Mouse (Mus musculus) c-Kit-positive CD71-negative TER-119-negative erythroid progenitor cells, embryonic 14.5 days (primary cell): ENCODE results near the gene Gcnt7.

Source experiments
- DNase-seq: peaks from one replicate; pipeline ENCODE4 v3.0.0-alpha.2; 2013; ENCODE audit warnings: low read depth

Gcnt7 gene

DNA sequence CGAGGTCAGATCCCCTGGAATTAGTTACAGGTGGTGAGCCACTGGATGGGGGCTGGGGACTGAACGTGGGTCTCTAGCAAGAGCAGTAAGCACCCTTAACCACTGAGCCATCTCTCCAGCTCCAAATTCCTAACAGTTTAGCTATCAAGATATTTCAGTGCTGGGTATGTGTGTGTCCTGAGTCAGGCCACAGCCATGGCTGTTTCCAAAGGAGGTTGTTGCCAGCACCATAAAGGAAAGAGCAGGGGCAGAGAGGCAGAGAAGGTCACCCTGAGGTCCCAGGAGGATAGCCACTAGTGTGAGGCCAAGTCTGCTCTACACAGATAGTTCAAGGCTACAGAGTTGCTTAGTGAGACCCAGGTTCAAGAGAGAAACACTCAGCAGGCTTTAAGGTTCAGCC is 2.3 kb upstream of the Gcnt7 start:
- no peak for DNase-seq

DNA sequence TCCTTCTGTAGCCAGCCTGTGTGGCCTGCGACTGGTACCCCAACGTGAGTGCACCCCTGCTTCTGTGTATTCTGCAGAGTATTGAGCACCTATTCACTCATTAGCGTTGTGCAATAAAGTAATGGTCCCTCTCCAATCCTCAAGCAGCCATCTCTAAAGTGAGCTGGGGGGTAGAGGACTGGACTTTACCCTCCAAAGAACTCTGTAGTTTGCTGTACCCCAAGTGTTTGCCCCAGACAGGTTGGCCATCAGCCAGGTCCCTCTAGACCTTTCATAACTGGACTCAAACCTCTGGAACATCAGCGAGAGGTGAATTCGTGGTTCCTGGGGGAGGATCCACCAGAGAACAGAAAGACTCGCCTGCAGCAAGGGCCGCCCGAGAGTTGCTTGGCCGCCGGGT is 5.9 kb downstream of the Gcnt7 start:
- no peak for DNase-seq

DNA sequence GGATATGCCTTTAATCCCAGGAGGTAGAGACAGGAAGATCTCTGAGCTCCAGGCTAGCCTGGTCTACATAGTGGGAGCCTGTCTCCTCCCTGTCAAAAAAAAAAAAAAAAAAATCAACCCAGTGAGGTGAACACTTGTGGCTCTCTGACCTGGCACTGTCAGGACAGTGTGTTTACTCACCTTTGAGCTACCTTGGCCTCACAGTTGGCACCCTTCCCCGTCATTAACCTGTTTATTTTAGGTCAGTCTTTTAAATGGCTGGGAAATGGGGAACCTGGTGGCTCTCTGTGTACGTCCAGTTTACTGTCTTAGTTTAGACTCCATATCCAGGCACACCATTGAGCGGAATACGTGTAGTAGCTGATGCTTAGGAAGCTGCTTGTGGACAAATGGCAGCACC is 6.4 kb downstream of the Gcnt7 start:
- DNase-seq = no peak

DNA sequence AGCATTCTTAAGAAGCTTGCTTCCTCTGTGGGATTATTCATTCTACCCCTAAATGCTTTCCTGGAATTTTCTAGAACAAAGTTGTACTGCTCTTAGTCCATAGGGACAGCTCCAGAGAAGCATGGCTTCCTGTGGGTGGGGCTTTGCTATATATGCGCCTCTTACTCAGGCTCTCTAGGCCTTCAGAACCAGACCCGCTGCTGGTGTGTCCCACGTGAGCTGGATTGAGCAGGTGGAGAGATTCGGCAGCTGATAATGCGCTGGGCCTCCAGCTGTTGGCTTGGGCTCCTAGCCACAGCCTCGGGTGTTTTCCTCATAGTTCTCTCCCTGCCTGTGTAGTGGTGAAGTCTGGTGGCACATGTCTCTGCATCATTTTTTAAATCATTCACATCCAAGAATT is 7.8 kb downstream of the Gcnt7 start:
- DNase-seq = no peak

DNA sequence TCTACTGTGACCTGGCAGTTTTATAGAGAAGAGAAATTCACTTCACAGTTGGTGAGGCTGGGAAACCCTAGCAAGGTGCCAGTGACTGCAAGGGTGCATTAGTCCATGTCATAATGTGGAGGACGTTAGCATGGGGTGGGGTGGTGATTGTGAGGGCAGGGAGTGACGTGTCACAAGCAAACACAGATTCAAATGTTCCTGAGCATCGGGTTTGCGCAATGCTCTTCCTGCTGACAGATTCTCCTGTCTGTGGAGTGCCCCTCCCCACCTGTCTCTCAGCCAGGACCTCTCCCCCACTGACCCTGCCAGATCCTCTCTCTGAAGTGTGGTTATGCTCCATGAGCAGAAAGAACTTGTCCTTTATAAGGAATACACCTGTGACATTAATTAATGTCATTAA is 10.1 kb downstream of the Gcnt7 start:
- DNase-seq = no peak

DNA sequence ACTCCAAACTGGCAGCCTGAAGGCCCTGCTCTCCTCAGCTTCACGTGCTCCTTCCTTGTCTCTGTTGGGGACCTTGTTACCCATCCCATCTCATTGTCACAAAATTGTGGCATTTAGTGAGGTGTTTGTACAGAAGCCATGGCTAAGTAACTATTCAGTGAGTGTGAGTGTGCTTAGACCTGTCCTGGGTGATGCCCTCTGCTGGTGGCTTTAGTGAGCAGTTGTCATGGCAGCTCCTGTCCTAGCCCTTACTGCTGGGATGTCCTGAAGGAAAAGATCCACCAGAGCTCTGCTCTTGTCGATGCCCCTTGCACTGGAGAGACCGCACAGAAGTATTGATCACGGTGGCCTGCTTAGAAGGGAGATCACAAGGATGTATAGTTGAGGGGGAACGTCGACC is 11.1 kb downstream of the Gcnt7 start:
- no peak for DNase-seq

DNA sequence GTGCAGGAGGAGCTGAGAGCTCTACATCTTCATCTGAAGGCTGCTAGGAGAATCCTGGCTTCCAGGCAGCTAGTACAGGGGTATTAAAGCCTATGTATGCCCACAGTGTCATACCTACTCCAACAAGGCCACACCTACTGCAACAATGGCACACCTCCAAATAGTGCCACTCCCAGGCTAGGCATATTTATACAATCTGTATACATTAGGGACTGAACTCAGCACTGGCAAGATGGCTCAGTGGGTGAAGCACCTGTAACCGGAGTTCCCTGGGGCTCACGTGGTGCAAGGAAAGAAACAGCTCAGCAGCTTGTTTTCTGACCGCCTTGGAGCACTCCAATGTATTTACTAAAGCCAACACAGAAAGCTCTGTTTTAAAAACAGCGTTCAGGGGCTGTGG is 12.8 kb downstream of the Gcnt7 start:
- no peak for DNase-seq

DNA sequence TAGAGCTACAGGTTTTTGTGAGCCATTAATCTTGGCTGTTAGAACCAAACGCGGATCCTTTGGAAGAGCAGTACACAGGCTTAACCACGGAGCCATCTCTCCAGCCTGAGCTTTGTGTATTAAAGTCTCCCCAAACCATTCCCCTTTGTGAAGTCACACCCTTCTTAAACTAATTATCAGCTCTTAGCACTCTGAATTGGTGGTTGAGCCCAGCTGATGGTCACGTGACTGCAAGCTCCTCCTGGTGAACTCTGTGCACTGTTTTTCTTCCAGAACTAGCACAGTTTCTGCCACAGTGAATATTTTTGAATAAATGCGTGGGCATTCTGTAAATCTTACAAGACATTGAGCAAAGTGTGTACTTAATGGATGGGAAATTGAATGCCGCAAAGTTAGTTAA is 17.2 kb downstream of the Gcnt7 start:
- no peak for DNase-seq

DNA sequence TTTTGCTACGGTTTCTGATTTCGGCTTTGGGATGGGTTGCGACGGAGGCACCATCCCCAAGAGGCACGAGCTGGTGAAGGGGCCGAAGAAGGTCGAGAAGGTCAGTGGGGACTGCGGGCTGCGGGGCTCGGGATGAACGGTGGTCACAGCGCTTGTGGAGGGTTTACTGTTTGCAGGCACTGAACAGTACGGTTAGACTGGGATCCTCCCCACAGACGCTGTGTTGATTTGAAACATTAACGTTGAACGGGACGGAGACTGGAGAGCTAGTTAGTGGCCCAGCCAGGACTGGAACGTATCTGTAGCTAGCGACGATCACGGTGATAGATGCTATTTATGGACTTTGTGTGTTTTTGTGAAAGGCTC is 17.8 kb downstream of the Gcnt7 start:
- no peak for DNase-seq

DNA sequence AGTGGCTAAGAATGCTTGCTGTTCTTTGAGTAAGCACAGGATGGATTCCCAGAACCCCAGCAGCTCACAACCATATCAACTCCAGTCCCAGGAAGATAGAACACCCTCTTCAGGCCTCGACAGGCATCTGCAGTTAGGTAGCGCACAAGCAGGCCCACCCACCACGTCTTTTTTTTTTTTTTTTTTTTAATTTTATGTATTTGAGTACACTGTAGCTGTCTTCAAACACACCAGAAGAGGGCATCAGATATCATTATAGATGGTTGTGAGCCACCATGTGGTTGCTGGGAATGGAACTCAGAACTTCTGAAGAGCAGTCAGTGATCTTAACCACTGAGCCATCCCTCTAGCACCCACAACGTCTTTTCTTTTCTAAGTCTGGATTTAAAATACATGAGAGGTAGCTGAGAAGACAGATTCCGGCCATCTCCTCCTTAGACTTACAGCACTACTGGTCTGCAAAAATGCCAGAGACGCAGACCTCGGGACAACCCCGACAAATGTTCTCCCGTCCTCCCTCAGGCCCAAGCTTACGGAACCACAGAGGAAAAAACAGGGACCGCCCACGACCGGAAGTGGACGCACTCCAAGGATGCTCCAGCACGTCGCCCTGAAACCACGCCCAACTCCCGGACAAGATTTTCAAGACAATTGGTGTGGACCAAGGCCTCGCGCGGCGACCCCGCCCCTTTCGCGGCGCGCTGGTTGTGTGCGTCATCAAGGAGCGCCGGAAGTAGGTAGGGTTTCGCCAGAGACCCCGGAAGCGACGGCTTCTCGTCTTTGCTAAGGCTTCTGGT is 18.4 kb downstream of the Gcnt7 start, which contains the start of gene Rtf2:
Gene Rtf2 (plus strand): TSS at position 714 of the 797 bp plus-strand sequence.
- peak; percentile 97 for DNase-seq

DNA sequence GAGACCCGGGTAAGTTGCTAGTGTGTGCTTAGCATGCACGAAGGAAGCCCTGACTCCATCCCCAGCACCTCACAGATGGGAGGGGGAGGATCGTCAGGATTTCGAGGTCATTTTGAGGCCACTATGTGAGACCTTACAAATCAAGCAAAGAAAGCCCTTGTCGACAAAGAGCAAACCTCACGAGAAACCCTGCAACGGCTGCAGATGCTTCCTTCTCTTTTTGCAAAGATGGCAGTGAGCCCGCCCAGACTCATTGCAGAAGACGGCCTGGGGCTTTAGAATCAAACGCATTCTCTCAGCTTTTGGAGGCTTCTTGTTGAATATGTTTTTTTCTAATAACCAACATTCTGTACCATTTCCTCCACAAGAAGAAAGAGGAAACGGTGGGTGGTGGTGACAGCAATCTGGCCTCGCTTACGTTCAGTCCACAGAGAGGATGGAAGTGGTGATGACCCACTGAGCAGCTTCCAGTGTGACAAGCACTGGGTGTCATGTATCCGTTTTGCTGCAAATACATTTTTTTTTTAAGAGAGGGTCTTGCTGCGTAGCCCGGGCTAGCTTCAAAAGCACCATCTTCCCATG is 20.9 kb downstream of the Gcnt7 start:
- DNase-seq = no peak

DNA sequence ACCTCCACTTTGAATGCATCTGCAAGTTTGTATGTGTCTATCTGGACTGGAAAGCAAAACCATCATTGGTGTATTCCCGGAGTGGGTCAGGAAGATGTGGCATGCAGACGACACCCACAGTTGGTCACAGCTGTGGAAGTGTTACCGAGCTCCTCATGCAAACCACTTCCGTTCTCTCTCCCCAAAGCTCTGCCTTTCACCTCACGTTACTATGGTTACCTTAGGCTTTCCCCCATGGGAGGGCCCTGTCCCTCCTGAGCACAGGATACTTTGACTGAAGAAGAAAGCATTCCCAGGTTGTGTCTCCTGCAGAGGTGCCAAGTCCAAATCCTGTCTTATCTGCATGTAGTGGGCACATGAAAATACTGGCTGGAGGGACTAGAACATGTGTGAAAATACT is 24.6 kb downstream of the Gcnt7 start:
- DNase-seq = no peak

DNA sequence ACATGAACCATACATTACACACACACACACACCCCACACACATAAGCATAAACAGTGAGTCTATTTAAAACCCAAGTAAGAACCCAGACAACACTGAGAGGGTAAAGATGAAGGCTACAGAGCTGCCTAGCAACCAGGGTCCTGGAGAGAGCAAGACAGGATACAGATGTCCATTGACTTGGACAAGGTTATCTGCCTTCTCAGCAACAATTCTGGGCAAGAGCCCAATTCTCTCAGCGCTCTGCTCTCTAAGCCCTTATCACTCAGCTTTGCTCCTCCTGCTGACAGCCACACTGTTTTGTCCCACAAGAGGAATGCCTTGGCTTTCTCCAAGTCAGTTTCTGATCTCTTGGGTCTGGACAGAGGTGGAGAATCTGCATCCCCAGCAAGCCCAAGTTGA is 27.8 kb downstream of the Gcnt7 start:
- no peak for DNase-seq

DNA sequence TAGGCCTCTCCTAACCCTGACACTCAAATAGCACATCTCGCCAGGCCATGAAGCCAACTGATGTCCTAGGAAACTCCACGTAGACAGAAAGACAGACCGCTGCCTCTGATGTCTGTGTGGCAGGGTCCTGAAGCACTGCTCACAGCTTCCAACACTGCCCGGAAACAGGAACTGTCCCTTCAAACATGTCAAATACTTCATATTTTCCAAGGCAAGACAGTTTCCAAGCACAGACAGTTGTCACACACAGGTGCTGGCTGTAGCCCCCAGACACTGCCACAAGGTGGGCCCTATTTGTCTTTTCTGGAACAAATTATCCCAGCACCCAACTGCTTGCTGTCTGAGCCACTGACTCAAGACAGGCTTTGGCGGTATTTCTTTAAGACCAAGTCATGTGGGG is 40.2 kb downstream of the Gcnt7 start:
- DNase-seq = no peak

DNA sequence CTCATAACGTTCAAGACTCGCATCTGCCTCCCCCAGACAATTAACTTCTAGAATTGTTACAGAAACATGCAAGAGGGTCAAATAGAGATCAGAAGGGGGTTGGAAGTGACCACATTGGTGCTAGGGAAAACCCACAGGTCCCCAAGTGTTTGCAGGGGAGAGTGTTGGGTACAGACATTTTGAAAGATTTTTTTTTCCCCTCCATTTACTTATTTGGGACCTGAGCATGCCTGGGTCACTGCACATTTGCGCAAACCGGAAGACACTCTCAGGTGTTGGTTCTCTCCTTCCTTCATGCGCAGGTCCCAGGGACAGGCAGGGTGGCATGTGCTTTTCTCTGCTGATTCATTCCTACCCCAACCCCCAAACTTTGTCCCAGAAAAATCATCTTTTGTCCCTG is 41.5 kb downstream of the Gcnt7 start:
- no peak for DNase-seq

DNA sequence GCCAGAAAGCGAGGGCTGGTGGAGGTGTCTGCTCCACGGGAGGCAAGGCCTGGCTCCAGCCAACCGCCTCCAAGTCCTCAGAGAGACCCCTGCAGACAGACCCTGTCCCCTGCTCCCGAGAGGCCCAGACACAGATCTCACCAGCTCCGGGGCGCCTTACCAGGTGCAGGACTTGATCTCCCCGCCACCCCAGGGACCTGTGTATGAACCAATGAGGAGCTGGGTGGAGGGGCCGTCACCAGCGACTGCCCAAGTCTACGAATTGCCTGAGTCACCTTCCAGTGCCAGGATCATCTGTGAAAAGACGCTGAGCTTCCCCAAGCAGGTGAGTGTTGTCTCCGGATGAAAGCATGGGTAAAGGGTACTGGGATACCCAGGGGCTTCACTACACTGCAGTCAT is 42.2 kb downstream of the Gcnt7 start:
- DNase-seq = no peak

DNA sequence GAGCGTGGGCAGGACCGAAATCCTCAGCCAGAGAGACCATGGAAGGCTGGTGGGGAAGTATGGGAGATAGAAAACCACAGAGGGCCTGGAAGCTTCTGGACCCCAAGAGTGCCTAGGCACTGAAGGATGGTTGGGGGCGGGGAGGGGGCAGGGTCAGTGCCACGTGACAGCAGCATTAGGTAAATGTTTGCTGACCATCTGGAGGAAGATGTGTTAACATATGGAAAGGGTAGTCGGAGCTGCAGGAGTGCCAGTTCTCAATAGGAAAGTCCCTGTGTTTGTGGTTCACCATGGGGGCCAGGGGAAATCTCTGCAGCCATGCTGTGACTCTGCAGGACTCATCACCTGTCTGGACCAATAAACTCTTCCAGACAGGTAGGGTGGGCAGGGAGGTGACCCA is 44.5 kb downstream of the Gcnt7 start:
- DNase-seq = no peak

DNA sequence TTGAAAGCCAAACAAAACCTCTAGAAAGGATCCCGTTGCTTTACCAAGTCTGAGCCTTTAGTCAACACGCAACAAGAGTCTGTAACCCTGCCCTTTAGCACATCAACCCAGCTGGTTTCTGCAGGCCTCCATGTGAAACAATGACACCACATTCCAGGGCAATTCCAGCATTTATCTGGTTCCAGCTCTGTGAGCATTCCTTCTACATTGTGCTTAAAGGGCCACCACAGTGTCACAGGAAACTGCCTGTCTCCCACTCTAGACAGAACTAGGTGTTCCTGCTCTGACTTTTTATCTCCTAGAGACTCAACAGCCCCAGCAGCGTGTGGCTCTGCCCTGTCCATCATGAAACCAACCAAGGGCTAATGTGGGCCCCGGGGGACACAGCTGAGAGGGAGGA is 45.1 kb downstream of the Gcnt7 start:
- DNase-seq = no peak

DNA sequence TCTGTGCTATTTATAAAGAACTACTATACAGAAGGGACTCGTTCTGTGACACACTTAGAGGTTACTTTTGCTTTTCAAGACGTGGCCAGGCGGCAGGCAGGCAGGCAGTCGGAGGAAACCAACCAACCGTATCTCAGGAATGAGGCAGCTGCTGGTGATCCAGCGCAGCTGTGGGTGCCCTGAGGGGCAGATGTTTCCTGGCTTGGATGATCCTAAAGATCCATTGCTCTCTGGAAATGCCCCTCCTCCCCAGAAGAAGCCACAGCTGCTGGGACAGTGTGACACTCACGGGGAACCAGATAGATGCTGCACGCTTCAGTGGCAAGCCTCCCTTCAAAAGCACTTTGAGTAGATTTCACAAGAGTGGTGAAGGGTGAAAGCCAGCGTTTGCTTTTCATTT is 45.9 kb downstream of the Gcnt7 start:
- DNase-seq = no peak

DNA sequence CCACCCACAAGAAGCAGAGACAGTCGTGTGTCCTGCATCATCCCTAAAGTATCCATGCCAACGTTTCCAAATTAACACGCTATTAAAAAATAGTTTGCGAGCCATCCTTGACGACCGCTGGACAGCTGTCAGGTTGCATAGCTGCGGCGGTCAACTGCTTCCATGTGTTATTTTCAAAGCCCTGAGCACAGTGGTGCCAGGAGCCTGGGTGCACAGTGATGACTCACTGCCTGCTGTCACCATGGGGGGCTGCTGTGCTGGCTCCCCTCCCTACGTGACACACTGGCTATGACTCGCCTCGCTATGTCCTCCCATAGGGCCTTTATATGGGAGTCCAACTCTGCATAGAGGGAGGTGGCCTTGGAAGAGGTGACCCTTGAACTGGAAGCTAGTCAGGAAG is 47.3 kb downstream of the Gcnt7 start:
- DNase-seq = no peak

DNA sequence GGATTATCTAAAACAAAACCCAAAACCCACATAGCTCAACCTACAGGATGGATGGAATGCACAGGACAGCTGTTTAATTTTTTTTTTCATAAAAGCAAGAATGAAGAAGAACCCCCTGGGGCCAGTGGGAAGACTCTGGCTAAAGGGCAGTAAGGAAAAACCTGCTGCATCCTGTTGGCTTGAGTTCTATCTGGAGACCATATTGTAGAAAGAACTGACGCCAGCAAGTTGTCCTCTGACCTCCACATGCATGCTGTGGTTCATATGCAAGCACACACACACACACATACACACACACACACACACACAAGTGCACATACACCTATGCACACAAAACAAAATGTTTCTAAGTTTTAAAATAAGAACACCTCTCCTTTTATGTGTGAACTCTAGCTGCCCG is 47.7 kb downstream of the Gcnt7 start:
- DNase-seq = no peak

DNA sequence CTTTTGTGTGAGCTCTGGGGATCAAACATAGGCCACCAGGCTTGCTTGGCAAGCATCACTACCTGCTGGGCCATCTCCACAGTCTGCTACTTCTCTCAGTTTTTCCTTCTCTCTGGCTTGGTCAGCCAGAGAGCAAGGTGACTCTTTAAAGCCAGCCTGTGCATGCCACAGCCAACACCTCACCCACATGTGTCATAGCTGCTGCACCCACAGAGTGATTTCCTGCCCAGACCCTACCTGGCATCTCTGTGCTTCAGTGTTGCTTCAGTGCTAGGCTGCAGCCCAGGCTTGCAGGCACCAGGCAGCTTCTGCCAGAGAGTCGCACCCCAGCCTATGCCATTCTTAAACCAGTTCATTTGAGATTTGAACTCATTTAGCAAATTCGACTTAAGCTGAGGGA is 50.9 kb downstream of the Gcnt7 start:
- DNase-seq = no peak

DNA sequence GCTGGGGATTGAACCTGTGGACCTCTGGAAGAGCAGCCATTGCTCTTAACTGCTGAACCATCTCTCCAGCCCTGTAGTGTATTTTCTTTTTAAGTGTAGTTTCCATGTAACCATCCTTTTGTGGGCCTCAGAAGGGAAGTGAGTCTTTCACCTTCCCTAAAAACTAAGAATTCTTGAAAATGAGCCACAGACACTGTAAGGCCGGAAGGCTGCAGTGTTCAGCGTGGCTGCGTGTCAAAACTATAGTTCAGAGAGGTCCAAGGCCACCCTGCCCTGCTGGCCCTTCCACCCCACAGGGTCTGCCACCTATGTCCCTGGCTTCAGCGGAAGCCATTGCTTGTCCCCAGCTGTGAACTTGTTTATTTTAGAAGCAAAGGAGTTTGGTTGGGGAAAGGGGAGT is 52.2 kb downstream of the Gcnt7 start:
- DNase-seq = no peak

DNA sequence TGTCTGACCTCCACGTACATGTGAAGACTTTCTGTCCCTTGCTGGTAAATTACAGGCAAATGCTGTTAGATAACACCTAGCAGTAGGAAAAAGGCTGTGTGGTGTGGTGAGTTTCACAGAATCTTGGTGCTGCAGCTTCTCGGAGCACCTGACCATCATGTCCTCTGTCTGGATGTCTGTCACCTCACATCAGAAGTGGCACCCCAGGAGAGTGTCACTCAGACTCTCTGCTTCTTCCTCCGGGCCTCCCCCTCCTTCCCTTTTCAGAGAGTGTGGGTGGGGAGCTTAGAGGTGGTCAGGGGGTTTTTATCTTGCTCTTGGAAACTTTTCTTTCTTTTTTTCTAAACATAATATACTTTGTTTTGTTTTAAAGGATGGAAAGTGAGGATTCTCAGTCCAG is 53.4 kb downstream of the Gcnt7 start:
- no peak for DNase-seq
